Mouse (Mus musculus): ENCODE data around the gene Mpped2.
A peak's percentile ranks its signal among the peaks of the same experiment; 100 is the strongest.

Gene Mpped2

DNA sequence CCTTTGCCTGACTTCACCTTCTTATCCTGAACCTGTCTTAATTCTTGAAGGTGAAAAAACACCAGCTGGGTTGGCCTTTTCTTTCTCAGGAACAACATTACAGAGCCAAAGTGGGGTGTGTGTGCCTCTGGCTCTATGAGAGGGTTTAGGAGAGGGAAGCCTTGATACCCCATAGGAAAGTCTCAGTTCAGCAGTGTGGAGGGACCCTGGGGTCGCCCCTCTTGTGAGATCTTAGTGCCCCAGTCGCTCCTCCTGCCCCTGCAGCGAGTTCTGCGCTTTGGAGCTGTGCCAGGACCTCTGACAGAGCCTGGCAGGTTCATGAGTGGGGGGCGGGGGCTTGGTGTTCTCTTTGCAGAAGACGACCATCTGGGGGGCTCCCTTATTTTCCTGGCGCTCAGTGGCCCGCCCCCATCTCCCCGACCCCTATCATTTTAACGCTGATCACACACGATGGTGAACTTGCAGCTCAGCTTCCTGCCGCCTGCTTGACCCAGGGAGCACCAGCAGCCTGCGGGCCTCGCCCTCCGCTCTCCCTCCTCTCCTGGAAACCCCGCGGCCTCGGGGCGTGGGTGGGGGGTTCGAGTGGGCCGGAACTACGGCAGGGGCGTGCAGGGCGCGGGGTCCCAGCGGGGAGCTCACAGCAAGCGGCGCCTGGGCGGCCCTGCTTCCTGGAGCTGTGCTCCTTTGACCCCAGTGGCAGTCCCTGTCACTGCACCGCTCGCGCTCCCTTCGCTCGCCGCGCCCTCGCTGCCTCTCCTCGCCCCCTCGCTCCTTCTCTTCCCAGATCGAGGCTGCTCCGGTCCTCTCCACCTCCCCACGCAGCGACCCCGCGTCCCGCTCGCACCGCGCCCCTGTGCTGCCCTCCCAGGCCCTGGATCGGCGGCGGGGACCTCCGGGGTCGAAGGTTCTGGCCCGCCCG lies at the start of gene Mpped2:
Gene Mpped2, plus strand, starts transcription at position 487 of the 919 bp plus-strand sequence.
- peak; percentile 80 to 81 for DNase-seq

DNA sequence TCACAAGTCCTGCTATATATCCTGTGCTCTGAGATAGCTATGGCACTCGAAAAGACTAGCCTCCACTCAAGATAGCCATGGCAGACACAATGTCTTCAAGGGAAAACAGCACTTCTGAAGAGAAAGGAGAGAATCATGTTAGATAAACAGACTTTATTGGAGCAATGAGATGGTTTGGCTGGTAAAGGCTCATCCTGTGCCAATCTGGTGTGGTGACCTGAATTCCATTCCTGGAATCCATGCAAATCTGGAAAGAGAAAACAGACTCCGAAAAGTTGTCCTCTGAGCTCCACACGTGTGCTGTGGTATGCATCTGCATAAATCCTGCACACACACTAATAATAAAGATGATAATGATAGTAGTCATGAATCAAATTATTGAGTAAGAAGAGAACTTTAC lies 48.3 kb upstream of the Mpped2 start:
- DNase-seq = peak in 1 of 2 experiments; percentile 10

DNA sequence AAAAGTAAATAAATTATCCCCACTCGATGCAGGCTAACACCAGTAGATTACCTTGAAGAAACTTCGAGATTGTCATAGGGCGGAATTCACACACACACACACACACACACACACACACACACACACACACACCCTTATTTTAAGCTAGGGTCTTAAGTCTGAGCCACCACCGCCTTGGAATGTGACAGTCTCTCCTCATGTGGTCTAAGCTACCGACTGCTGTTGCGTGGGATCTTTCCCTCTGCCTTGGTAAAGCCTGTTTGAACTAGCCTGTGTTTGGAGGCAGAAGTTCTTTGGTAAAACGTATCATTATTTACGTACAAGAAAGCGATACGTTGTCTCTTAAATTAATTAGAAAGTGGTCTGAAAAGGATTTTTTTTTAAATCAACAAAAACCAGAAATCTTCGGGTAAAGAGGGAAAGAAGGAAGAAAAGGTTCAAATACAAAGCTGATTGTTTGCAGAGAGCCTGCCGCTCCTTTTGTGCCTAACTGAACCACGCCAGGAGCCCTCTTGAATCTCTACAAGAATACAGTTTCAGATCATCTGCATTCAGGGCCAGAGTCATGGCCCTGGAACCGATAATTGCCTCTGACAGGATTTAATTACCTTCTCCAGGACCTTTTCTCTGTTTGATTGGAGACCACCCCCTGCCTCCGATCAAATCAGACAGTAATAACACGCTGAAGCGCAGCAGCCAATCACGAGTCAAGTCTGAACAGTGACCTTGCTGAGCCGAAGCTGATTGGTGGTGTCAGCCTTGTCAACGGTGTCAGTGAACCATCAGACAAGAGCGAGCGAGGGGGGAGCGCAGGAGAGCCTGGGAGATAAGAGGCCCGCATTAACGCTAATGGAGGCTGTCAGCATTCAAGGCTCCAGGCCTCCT lies 43.1 kb upstream of the Mpped2 start:
- DNase-seq = peak; percentile 90 to 91

DNA sequence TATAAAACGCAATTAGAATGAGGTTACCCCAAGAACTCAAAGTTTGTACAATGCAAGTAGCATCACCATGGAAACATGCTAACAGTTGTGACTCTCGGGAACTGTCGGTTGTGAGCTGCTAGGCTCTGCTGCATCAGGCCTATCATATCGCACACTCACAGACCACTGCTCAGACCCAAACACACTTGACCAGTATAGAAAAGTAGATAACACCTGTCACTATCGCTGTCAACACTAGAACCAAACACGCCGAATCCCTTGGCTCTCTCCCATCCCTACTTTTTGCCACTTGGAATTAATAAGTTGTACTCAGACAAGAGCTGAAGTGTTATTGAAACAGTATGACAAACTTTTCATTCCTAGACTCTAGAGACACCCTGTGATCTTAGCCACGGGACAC lies 40.9 kb upstream of the Mpped2 start:
- DNase-seq = no peak

DNA sequence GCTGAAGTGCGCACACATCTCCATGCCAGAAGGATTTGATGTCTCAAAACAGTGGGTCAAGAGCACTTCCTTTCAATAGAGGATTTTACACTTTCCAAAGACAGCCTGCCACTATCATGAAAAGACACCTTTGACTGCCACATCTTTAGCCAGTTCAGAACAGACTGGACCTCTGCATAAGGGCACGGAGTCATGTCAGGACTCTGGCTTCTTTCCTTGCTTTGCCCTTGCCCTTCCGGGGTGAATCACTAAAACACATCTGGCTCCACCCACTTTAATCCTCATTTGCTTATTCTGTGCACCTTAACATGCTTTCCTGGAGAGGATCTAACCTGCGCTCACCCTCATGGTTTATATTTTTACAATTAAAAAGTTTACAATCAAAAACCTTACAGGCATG lies 40.3 kb upstream of the Mpped2 start:
- DNase-seq = no peak

DNA sequence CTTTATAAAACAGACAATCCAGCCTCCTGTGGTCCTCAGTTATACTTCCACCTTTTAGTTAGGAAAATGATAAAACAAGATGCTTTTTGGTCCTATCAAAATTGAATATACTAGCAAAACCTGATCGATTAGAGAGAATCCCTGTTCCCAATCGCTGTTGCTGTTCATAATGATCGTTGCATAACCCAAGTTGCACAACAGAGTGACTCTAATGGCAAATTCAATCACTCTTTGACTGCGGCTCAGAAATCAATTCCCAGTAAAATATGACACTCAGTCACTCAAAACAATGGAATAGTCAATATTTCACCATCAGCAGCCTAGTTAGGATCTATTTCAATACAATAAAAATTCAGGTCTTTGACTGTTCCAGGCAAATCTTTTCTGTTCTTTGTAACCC lies 39.8 kb upstream of the Mpped2 start:
- no peak for DNase-seq

DNA sequence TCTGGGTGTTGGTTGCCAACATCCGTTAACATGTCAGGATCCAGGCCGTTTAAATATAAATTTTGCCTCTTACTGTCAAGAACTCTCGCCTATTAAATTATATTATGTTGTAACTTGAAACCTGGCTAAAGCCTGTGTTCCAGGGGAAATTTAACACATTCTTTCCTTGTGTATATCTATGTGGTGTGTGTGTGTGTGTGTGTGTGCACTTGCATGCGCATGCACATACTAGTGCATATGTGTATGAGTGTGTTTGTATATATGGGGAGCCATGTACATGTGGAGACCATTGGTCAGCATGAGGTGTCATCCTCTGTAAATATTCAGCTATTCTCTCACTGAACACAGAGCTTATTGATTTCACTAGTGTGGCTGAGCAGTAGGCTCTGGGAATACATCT lies 37.8 kb upstream of the Mpped2 start:
- DNase-seq = no peak

DNA sequence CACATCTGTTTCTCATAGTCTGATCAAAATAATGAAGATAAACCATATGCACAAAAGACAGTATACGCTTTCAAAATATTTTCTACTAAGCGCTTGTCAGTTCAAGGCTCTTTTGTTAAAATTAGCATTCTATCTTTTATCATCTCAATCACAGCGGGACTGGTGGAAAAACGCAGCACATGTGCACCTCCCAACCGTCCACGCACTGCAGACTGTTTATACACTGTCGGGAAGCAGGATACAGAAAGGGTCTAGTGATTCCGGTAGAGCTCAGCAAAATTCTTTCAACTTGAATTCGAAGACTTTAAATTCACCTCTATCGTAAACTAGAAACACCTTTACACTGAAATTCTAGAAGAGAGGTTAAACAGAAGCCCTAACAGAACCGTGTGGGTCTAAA lies 27.8 kb upstream of the Mpped2 start:
- DNase-seq = no peak

DNA sequence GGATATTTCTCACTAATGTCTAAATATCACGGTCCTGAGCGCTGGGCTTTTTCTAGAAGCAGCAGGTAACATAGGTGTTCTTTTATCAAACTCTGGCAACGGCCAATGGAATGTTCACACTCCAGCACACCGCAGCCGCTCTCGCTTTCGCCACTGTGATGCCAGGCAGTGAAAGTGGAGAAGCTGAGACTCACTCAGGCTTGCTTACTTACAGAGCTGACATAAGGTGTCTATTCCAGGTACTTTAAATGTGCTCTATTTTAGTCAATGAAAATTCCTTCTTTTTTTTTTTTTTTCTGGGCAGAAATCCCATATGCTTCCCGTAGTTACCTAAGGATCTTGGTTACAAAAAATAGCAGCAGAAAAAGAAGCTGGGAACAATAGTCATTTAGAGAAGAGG lies 18.8 kb upstream of the Mpped2 start:
- no peak for DNase-seq

DNA sequence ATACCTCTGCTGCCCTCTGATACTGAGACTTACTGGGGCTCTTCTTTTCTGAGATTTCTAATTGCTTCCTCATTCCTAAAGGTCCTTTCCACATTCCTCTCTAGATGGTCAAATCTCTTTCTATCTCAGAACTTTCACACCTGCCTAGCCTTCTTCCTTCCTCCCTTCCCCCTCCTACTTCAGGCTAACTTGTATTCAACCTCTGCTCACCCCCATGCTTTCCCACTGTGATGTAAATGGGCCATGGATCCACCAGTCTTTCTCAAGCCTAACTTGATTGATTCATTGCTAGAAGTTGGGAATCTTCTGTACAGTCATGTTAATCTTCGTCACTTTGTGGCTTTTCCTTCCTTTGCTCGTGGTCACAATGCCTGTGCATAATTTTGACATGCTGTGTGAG lies 15.6 kb upstream of the Mpped2 start:
- no peak for DNase-seq

DNA sequence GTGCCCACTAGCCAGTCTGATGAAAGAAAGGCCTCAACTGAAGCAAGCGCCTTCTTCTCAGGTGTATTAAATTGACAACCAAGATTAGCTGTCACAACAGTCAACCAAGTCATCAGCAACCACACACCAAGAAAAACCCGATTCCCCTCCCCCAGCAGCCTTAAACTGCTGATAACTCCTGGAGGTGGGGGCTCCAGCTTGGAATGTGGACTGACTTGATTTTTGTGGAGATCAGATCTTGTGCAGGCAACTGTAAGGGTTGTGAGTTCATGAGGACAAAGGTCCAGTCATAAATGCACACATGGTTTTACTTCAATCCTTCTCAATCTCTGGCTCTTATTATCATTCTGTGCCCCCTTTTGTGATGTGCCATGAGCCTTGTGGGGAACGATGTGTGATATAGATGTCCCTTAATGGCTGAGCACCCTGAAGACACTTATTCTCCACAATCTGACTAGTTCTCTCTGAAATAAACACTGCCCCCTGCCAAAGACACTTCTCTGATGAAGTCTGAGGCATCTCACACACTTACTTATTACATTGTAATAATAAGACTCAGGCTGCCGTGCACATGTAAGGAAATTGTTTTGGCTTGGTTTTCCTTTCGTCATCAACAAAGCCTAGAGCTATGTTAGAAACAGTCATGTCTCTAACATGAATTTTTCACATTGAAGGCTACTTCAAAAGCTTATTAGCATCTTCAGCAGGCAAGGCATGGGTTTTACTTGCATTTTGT lies 13.2 kb upstream of the Mpped2 start:
- no peak for DNase-seq

DNA sequence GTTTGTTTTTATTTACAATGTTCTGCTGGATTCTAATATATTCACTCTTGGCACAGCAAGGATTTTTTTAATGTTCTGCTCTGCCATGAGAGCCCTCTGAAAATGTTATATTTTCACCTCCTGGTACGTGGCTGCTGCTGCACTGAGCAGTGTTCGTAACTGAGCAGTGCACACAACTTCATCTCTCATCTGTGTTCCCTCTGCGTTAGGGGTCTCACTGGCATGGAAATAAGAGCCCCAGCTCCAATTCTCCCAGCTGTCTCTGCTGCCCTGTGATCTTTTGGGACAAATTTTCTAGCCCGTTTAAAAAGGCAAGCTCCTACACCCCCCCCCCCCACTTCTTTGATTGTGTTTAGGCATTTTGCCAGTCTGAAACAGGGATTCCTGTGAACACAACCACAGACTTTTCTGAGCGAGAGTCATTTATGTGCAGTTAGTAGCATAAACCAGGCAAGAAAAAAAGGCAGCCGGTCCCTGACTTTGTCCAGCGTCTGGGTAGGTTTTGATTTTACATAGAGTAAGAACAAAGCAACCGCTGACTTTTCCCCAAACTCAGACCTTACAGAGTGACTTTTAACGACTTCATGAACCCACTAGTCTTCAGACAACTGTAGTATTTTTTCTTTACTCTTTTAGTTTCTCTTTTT lies 9.8 kb upstream of the Mpped2 start:
- DNase-seq = no peak

DNA sequence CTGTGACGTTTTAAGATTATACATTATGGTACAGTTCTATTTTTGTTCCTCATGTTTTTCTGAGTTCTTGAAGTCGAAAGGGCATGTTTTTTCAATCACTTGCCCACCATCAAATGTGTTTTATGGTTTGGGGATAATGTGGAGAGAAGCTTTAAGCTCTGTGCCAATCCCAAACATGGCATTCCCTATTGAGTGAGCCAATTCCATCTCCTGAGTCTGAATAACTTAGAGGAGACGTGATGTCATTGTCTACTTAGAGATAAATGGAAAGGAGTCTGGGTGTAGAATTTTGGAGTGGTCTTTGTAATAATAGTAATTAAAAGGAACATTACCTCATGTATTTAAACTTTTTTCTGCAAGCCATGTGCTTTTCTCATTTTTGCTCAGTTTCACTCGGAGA lies 9.2 kb upstream of the Mpped2 start:
- DNase-seq = no peak

DNA sequence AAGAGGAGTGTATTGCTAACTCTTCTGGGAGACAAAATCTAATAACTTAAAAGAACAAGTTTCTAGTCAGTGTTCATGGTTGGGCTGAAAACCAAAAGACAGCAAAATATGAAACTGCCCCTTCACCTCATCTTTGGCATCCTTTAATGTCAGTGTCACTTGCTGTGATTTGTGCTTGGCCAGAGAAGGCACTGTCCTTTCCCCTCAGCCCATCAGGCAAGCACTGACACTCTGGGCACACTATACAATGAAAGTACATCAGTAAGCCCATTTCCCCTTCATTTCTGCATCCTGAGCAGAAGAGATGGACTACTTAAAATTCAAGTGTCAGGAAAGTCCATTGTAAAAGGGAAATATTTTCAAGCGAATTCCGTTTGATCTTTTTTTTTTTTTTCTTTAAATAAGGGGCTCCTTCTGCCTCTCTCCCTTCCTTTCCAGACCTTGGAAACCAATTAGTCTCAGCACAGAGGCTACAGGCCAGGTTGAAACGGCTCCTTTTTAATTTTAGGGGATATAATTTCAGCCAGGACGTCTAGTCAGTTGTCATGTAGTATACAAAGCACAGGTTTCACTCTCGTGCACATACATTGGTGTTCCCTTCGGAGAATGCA lies 1.2 kb upstream of the Mpped2 start:
- DNase-seq = no peak

DNA sequence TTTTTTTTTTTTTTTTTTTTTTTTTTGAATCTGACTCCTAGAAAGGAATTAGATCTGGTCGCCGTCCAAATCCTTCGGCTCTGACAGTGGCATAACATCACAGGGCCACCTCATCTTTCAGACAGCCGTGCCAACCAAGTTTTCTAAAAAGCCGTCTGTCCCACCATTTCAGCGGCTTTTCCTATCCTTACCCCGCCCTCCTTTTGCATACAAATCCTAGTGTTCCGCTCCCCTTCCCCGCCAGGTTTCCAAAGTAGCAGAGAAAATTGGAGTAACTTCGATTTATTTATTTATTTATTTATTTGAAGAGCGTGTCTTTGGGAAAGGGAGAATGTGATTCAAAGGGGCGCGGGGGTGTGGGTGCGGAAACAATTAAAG lies 675 bp upstream of the Mpped2 start:
- peak; percentile 34 to 49 for DNase-seq

DNA sequence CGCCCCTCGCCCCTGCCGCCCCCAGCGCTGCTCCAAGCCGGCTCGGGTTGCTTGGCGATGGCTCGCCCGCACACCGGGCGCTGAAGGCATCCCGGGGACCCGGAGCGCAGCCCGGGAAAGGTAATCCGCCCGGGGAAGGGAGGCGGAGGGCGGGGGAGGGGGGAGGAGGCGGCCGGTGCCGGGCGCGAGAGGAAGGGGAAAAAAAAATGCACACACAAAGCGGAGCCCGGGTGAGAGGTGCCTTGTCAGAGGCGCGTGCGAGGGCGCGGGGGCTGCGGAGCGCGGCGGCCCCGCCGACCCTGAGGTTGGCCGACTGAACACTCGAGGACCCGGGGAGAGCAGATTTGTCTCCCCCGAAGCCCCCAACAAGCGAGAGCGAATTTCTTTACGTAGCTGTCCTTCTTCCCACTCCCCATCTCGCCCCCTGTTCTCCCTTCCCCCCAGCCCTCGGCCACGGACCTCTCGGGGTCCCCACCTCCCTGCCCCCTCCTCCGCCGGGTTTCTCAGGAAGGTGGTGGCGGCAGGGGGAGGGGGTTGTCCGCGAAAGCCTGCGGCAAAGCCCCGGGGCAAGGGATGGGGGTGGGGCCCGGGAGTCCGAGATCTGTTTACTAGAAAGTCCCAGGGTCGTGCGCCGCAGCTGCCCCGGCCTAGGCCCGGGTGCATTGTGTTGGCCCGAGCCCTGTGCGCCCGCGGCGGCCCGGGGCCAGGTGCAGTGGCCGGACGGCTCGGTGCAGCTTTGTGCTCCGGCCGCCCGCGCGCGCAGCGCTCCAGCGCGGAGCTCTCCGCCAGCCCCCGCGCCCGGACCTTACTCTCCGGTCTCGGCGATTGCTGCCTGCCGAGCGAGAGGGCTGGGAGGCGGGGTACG lies 865 bp downstream of the Mpped2 start:
- DNase-seq = peak; percentile 77 to 81

DNA sequence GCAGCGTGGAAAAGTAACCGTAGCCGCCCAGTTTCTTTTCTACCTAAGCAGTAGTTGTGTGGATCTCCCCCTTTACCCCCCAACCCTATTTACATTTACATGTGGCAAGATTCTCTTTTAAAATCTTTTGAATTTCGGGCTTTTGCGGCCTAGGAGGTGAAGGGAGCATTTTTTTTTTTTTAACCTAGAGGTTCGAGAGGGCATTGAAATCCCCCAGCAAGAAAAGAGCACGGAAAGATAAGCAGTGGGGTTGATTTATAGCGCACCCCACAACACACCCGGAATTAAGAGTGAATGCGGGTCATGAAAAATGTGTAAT lies 1.5 kb downstream of the Mpped2 start:
- DNase-seq = no peak

DNA sequence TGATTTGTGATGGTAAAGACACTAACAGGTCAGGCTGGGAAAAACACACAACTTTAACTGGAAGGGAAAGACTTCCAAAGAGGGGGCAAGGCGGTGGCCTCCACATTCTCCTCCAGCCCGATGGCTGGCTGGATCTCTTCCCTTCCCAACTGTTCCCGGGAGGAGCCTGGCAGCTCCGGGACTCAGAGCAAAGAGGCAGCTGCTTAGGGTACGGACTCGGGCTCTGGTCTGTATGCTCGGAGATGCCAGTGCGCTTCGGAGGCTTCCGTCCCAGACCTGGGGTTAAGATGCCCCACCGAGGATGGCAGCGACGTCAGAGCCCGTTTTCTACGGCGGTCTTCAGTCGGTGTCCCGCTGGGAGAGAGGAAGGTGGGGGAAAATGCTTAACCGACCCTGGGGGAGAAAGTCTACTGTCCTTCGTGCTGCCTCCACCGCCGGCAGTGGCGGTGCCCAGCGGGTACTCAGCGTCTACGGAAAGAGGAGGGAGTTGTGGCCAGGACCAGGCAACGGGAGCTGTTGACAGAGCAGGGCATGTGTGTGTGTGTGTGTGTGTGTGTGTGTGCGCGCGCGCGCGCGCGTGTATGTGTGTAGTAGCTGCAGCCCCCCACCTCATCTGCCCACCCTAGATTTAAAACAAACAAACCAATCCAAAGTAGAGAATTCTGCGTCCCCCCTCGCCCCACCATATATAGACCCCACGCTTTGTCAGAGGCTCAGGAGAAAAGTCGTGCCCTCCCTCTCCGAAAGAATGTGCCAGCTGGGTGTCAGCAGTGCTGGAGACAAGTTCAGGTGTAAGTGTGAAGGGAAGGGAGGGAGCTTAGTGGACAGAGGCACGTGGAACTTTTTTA lies 2.0 kb downstream of the Mpped2 start:
- DNase-seq = peak; percentile 74 to 76

DNA sequence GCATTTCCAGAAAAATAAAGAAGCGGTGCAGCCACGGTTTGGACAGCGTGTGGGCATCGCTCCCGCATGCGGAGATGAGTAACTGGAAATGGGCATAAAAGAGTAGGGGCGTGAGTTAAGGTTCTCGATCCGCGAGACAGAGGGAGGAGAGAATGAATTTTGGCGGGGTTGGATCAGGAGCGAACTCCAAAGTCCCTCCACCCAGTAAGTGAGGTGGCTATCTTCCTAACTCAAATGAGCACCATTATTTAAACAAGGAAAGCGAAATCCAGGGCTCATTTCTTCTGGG lies 2.6 kb downstream of the Mpped2 start:
- DNase-seq = no peak

DNA sequence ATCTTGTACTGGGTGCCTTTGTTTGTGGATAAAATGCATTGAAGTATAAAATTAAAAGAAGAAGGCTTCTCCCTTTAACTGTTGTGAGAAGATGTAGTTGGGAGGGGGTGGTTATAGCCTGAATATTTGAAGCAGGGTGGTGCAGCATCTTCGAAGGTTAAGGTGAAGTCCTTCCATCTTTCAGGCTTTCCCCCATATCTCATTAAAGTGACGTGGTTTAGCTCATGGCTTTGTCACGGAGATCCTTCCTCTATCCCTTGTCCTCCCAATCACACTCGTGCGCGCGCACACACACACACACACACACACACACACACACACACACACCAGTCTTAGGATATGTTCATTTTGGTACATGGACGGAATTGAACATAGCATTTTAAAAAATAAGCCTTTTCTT lies 3.3 kb downstream of the Mpped2 start:
- DNase-seq = no peak

DNA sequence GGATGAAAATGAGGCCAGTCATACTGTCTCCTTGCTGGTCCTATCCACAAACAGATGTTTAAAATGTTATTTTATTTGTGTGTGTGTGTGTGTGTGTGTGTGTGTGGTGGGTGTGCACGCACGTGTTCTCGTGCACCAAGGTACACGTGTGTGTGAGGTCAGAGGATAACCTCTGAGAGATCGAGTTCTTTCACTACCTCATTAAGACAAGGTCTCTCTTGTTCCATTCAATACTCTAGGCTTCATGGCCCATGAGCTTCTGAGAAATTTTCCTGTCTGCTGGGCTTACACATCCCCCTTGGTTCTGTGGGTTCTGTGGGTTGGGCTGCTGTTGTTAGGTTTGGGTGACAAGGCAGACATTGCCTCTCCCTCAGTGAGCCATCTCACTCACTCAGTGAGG lies 12.6 kb downstream of the Mpped2 start:
- DNase-seq = no peak

All from cerebellum, postnatal 14 days (tissue).